Mouse (Mus musculus) CH12F3 (cell line): ENCODE data around the gene St7.

ENCODE experiments used
- in situ Hi-C: fragments of 300-500 bp; cut with MboI; formaldehyde crosslinking; loops from 2 replicates; pipeline ENCODE4 v1.14.3; 2020; ENCODE audit warnings: low sequenced_read_pairs

St7 gene

GRCm38 (mm10) chr6:17876023-17876613, 183.4 kb downstream of the St7 start:
- in situ Hi-C loops = no loop called here

GRCm38 (mm10) chr6:17876670-17877179, 184.0 kb downstream of the St7 start:
- in situ Hi-C loops = no loop called here

- in situ Hi-C loops = no loop called here
These were observed 190.2 kb downstream of the St7 start for GRCm38 (mm10) chr6:17882943-17883342.

GRCm38 (mm10) chr6:17887765-17888164, 195.0 kb downstream of the St7 start:
- in situ Hi-C loops = no loop called here

DNA sequence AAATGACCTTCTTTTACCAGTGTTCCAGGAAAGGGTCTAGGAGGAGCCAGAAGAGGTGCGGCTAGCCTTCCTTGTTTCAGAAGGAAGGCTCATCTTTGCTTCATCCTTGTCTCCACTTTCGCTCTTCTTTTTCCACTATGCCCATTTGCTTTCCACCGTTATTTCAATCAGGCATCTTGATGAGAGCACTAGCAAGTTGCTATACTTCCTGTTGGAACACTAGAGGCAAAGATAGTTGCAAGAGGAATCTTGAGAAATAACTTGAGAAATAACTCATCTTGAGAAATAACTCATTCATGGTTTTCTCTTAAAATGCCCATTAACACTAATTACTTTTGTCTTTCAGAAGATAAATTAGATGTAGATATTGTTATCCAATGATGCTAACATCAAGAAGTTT, 202.8 kb downstream of the St7 start:
- in situ Hi-C loops = no loop called here

- in situ Hi-C loops = no loop called here
These were observed 205.8 kb downstream of the St7 start for GRCm38 (mm10) chr6:17898539-17898938.

DNA sequence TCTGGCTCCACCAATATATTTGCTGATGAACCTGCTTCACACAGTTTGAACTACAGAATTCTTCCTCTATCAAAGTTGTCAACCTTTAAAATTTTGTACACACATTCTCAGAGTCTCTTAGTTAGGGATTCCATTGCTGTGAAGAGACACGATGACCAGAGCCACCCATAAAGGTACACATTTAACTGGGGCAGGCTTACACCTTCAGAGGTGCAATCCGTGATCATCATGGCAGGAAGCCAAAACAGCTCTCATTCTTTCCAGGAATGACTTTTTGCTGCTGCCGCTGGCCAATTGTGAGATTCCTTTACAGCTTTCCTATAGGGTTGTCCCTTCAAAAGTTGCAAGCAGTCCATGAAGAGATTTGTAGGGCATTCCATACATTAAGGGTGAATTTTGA, 210.6 kb downstream of the St7 start:
- in situ Hi-C loops = no loop called here

GRCm38 (mm10) chr6:17905776-17906175, 213.0 kb downstream of the St7 start:
- in situ Hi-C loops = no loop called here

DNA sequence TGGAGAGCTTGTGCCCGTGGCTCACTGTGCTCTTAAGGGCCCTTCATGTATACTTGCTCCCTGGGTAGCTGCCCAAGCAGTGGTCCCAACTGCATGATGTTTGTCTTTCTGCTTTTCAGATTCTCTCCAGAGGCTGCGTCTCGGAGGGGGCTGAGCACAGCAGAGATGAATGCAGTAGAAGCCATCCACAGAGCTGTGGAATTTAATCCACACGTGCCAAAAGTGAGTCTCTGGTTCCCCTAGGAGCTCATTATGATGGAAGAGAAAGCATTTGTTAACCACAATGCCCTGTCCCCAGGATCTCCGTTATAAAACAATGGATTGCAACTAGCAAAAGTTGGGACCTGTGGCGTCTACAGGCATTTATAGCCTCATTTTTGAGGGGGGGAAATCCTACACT, 213.6 kb downstream of the St7 start:
- in situ Hi-C loops = no loop called here

DNA sequence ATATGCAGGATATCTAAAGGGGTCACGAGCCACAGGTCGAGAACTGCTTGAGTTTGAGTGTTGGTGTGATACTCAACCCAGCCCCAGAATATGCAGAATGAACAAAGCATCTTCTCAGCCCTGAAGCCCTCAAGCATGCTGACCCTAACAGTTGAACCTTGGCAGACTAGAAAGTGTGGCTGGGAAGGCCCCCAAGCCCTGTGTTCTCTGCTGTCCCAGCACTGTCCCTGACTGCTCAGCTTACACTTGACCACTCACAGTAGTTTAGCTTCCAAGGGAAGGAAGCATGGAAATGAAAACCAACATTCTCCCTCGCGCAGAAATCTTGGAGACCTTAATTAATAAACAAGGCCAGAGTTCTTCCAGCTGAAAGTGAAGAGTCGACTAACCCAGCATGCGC, 219.6 kb downstream of the St7 start:
- in situ Hi-C loops = no loop called here

GRCm38 (mm10) chr6:17912825-17913224, 220.1 kb downstream of the St7 start:
- in situ Hi-C loops = no loop called here

- in situ Hi-C loops = no loop called here
These were observed 220.6 kb downstream of the St7 start for GRCm38 (mm10) chr6:17913315-17913714.

DNA sequence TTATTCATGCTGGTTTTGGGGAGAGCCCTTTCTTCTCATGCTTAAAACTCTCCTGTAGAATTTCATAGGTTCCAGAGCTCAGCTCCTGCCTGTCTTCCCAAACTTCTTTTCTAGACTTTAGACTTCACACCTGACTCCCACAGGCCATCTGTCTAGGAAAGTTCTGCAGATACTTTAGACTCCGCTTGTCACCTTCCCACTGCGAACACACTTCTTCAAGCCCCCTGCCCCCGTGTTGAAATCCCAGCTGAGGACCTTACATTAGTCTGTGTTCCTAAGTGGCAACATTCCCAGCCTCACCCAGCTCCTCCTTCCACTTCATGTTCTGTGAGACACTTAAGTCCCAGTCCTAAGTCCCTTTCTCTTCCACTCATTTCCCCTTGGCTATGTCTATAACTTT, 221.6 kb downstream of the St7 start:
- in situ Hi-C loops = no loop called here

DNA sequence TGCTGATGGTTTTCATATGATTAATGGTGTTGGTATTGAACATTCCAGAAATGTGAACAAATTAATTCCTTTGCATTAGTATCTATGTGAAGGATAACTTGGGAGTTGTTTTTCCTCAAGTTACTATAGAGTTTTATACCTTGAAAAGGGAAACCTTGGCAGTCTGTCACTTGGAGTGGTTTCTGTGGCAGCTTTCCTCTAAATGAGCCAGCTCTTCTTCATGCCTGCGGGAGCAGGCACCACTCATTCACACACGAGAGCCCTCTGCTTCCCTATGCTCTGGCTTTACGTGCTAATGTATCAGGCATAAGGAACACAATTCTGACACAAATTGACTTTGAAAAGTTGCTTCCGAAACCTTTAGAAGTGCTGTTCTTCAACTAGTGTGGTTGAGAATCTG, 224.5 kb downstream of the St7 start:
- in situ Hi-C loops = no loop called here

DNA sequence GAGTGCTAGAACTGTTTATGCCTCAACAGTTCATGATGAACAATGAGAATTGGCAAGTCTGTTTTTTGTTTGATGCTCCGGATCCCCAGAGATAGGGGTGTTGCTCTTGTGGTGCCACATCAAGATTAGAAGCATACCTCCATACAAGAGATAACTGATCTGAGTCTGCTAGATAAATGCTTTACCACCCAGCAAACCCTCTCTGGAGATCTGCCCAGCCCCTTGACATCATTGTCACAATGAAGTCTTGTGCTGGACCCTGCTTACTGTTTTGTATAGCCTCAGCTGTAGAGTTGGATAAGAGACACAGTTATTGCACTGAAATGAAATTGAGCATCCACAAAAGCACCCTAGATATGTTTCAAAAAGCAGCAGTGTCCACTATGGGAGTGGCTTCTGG, 229.4 kb downstream of the St7 start:
- in situ Hi-C loops = no loop called here

GRCm38 (mm10) chr6:17922967-17923366, 230.2 kb downstream of the St7 start:
- in situ Hi-C loops = no loop called here

DNA sequence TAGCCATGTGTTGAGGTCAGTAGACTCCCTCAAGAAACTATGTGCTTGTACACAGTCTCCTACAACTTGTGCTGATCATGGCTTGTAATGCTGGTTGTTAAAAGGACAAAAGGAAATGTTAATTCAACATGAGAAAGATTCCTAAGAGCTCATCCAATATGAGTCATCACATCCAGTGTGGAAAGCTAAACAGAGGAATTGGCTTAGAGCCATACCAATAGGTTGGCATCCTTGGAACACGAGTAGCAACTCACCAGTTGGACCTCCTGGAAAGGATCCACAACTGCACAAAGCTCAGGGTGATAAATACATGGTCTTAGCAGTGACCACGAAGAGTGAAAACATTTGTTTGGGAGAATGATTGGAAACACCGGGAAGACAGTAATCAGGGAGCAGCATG, 230.6 kb downstream of the St7 start:
- in situ Hi-C loops = no loop called here

- in situ Hi-C loops = no loop called here
These were observed 231.3 kb downstream of the St7 start for GRCm38 (mm10) chr6:17923894-17924505.

DNA sequence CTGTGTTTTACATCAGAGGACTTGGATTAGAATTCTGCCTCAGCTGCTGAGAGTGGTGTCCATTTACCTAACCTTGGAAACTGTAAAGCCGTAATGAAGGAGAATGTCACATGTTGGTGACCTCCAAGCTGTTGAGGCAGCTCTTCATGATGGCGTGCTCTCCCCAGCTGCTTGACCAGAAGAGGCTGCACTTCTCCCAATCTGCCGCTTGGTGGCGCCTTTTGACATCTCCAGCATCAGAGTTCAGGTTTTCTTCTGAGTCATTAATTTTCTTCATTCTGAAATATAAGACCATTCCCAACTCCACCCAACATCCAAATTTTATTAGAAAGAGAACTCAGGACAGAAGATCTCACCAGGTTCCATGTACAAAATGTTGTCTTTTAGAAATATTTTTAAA, 232.5 kb downstream of the St7 start:
- in situ Hi-C loops = no loop called here

DNA sequence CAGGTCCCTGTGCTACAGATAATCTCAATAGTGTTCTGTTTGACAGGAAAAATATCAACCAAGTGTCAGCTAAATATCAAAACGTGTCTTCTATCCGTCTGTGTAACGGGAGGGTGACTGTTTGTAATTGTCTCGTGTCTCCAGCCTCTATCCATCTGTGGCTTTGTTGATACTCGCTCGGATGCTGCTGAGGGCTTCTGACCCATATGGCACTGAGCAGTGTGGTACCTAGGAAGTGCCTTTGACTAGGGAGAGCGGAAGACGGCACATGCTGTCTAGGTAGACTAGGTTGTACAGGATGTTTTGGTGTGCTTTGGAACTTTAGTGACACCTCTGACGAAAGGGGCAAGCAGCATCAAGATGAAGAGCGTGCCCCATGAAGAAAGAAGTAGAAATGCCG, 235.0 kb downstream of the St7 start:
- in situ Hi-C loops = no loop called here

DNA sequence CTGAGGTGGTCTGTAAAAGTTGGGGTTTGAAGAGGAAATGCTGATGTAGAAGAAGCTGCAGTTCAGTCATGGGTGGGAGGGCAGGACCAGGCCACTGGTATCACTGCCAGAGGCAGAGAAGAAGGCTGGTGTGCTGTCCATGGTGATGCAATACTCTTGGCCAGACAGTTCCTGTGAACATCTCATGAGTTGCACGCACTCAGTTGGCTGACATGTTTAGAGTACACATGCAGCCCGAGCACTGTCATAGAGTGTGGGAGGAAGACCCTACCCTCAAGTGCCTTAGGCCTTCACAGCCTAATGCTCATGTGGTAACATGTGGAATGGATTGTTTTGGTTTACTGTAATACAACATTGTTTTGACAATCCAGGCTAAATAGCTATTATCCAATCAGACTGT, 238.5 kb downstream of the St7 start:
- in situ Hi-C loops = no loop called here

DNA sequence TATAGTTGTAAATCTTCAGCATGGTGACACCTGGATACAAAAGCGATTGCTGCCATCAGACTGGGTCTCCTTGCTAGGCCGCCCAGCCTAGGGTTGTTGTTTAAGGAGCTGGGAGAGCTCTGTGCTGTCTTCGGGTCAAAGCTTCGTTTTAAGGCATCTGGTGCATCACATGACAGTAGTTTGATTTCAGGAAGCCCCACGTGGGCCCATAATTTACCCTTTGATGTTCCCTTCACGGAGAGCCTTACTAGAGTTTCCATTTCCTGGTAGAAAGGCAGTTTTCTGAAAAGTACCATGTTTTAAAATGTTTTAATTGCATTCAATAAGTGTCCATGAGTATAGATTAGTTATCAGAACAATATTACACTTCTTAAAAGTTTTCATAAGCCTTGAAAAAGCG, 239.1 kb downstream of the St7 start:
- in situ Hi-C loops = no loop called here

GRCm38 (mm10) chr6:17932806-17933205, 240.1 kb downstream of the St7 start:
- in situ Hi-C loops = no loop called here
